Mouse (Mus musculus): ENCODE measurements around the gene Cep63.

- TF ChIP-seq USF1 (IDR thresholded peaks at IDR 0.05; ENCODE audit: low read depth), result no peak
- TF ChIP-seq POLR2A (IDR thresholded peaks at IDR 0.05; ENCODE audit: insufficient read length, low read depth), result no peak
- no peak for TF ChIP-seq TCF12 (IDR thresholded peaks at IDR 0.05; ENCODE audit: insufficient read depth, poor library complexity, severe bottlenecking)
- TF ChIP-seq E2F4 (IDR thresholded peaks at IDR 0.05; ENCODE audit: insufficient read depth), result no peak
- TF ChIP-seq MYOG (IDR thresholded peaks at IDR 0.05; ENCODE audit: control insufficient read depth in 1 of 3, insufficient read depth in 1 of 3, insufficient read length in 2 of 3, low read depth in 2 of 3), result no peak
- TF ChIP-seq TCF3 (IDR thresholded peaks at IDR 0.05; ENCODE audit: insufficient read length, low read depth), result no peak
- TF ChIP-seq MAX (IDR thresholded peaks at IDR 0.05; ENCODE audit: low read depth), result no peak
- no peak for TF ChIP-seq REST (IDR thresholded peaks at IDR 0.05; ENCODE audit: insufficient read depth, insufficient read length)
- TF ChIP-seq POLR2AphosphoS2 (IDR thresholded peaks at IDR 0.05; ENCODE audit: insufficient read length, low read depth), result no peak
- TF ChIP-seq MYOD1 (IDR thresholded peaks at IDR 0.05; ENCODE audit: control insufficient read depth in 1 of 3, insufficient read length in 2 of 3, low read depth in 2 of 3), result no peak
- TF ChIP-seq CEBPB (IDR thresholded peaks at IDR 0.05; ENCODE audit: insufficient read depth, poor library complexity, severe bottlenecking), result no peak
These were observed 80.7 kb downstream of the Cep63 start for GRCm38 (mm10) chr9:102545406-102546255.

Measured in myocyte (in vitro differentiated cells).